Mouse (Mus musculus) telencephalon, adult 2 months (tissue): ENCODE measurements at regions not wholly inside any gene's neighbourhood (a gene's known extent, or its start where the extent isn't known, plus 50 kb on each side); places are given as distances from the start of the nearest gene placed in this dataset.
A peak's percentile ranks its signal among the peaks of the same experiment; 100 is the strongest.

Experiments
- DNase-seq: peaks from one replicate; pipeline ENCODE4 v3.0.0-alpha.2; 2011; ENCODE audit warnings: low read depth, low spot score

DNA sequence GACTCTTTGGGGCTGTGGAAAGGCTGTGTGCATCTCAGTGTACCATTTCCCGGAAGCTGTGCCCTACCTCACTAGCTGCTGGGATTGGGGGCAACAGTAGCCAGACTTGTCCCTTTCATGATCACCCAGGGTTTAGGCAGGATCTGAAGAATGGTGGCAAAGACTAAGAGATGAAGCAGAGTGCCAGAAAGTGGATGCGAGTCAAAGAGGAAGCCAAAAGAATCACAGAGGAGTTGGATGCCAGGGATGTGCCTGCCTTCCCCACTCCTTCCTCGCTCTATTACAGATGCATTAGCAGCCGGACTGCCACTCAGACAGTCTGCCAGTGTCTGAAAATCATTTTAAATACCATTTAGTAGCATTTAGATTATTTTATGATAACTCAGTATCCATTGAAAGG, 271.5 kb upstream of the Slc24a2 start:
- no peak for DNase-seq

DNA sequence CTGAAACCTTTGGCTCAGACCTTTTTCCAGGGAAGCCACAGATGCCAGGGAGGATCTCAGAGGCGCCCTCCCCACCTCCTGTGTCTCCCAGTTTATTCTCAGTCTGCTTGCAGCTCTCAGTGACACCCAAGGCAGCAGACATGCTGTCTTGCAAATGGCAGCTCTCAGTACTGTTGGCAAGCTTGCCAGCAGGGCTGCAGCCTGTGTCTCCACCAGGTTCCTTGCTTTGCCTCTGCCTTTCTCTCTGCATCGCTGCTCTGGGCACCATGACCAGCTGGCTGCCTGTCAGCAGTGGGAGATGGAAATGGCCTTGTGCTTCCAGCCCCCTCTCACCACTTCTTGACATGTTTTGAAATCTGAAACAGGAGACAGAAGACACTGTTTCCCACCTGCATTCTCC, 270.2 kb upstream of the Slc24a2 start:
- DNase-seq: no peak

DNA sequence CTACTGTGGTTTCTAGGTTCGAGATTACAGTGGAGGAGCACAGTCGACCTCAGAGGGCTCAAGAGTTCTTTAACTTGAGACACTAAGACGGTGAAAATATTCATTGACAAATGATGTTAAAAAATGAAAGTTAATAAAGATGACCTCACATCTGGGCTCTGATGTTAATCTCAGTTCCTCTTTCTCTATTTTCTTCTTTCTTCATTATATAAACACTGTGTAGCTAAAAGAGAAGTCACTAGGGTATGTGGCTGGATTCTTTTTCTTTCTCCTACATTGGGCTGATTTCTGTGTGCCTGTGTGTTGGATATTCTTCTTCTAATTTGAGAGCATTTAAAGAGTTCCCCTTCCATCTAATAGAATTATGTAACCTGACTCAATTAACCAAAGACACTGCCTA, 257.5 kb upstream of the Slc24a2 start:
- no peak for DNase-seq

DNA sequence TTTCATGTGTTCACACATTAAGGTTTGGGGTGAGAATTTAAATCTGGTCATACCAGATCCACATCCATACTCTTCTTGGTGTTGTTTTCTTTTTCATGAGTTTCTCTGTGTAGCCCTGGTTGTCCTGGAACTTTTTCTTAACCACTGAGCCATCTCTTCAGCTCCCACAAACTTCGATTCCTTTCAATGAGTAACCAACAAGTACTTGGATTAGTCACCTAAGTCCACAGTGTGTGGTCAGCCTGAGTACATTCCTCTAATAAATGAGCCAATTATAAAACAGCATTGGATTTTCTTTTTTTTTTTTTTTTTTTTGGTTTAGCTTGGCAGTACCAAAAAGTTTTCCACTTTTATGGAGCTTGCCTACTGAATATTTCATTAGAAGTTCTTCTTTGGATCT, 245.3 kb upstream of the Slc24a2 start:
- DNase-seq: no peak

- peak; percentile 42 for DNase-seq
Observed at GRCm38 (mm10) chr4:87473331-87474039, 243.2 kb upstream of the Slc24a2 start.

GRCm38 (mm10) chr4:87472787-87473186, 242.5 kb upstream of the Slc24a2 start:
- DNase-seq: no peak

GRCm38 (mm10) chr4:87471385-87471784, 241.1 kb upstream of the Slc24a2 start:
- DNase-seq: peak; percentile 32

- no peak for DNase-seq
Observed at GRCm38 (mm10) chr4:87467600-87467999, 237.3 kb upstream of the Slc24a2 start.

DNA sequence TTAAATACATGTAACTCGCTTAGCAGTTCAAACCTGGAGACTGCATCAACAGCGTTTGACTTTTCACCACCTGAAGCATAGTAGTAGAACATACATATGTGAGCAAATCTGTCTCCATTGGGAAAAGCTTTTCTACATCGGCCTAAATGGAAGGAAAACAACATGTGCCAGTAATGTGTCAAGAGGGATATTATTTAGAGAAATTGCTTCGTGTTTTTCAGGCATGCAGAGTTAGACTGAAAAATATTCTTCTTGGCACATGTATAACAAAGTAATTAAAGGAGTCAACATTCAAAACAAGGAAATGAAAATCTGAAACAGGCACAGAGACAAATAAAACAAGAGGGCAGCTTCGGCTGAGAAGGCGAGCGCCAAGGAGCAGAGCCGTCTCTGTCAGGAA, 236.7 kb upstream of the Slc24a2 start:
- DNase-seq: no peak

GRCm38 (mm10) chr4:87461181-87461912, 231.1 kb upstream of the Slc24a2 start:
- DNase-seq: peak; percentile 61

DNA sequence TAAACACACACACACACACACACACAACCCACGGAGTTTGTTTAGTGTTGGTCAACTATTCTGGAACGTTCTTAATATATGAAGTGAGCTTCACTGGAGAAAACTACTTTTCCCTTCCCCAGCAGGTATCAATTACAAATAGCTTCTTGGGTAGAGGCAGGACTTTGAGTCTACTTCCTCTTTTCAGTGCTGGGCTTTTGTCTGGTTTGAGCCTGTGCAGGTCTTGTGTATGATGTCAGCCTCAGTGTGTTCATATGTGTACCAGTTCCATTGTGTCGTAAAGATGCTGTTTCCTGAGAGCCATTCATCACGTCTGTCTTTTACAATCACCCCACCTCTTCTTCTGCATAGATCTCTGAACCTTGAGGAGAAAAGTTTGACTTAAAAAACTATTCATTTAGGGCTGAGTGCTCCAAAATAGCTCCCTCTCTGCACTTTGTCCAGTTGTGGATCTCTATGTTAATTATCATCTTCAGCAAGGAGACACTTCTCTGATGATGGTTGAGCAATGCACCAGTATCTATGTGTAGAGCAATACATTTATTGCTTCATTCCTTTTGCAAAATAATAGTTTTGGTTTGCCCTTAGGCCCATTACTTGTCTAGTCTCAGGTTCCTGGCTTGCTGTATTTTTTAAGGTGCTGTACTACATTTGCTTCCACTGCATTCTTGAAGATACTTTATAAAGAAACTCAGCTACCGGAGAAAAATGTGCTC, 225.7 kb upstream of the Slc24a2 start:
- DNase-seq: no peak

DNA sequence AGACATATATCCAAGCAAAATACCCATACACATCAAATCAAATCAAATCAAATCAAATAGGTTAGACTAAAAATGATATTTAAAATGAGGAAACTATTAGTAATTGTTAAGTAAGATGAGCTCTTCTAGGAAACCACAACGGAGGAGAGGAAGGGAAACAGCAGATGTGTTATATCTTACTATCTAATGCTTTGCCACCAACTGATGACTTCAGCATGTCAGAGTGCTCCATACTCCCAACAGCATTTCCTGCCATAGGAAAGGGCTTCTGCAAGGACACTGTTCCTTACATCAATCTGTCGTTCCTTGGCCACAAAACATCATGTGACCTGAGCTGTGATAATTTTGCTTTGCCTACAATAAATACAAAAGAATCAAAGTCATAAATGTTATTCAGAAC, 221.8 kb upstream of the Slc24a2 start:
- DNase-seq: no peak

GRCm38 (mm10) chr4:87451251-87451650, 221.0 kb upstream of the Slc24a2 start:
- DNase-seq: no peak

- no peak for DNase-seq
Observed at GRCm38 (mm10) chr4:87448338-87448737, 218.1 kb upstream of the Slc24a2 start.

GRCm38 (mm10) chr4:87446856-87447255, 216.6 kb upstream of the Slc24a2 start:
- DNase-seq: no peak

GRCm38 (mm10) chr4:87434136-87434535, 203.9 kb upstream of the Slc24a2 start:
- DNase-seq: no peak

DNA sequence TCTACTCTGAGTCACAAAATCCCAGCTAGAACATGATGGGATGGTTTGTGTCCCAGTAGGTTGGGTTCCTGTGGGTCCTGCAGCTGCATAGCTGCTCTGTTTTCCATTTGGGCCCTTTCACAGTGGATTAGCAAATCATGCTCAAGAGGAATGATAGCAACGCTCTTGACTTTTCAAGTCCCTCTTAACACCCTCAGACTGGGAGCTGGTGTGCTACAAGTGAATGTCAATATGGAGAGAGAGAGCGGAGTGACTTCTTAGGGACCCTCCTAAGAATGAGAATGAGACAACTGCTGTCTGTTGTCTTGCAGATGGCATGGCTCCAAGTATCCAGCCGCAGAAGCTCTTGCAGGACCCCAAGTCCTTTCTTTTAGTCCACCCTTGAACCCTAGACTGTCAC, 198.1 kb upstream of the Slc24a2 start:
- no peak for DNase-seq

- no peak for DNase-seq
Observed at GRCm38 (mm10) chr4:87424066-87424465, 193.8 kb upstream of the Slc24a2 start.

DNA sequence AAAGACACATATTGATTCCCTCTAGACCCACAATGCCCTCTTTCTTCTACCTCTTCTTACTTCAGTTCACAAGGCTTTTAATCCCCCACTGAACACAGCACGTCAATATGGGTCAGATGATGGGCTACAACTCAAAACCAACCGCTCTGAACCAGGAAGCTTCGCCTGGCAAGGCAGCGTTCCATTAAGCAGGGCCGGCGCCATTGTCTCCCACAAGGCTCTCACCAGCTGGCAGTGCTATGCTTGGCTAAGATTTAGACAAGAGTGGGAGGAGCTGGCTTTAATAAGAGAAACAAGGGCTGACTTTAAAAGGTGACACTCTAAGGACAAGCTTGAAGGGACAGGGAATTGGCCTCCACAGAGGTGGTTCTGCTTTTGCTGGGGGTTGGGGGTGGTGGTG, 192.3 kb upstream of the Slc24a2 start:
- no peak for DNase-seq

DNA sequence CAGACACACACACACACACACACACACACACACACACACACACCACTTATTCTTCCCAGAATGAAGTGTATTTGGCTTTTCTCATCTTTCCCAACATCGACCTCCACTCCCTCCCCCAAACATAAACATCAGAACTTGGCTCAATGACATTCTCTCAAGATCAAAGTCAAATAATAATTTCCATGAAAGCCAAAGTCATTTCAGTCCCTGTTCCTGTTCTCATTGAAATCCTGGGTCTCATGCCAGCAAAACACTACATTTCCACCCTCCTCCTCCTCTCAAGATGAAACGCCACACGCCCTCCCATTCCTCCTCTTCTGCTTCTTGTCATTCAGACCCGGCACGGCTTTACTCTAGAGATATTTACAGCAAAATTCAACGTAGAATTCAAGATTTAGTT, 173.1 kb upstream of the Slc24a2 start:
- no peak for DNase-seq

DNA sequence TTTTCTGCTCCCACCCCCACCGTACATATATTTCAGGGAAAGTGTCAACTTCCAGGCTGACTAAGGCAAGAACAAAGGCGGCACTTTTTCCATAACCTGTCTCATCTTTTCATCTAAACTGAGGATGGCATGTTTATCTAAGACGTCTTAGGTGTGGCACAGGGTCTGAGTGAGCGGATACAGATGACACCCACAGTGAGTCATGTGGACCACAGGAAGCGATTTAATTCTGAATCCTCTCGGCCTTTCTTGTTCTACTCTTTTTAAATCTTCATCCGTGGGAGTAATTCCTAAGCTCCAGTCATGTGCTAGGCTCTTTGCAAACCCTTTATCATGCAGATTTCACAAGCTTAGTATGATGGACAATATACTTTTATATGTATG, 171.9 kb upstream of the Slc24a2 start:
- DNase-seq: no peak

DNA sequence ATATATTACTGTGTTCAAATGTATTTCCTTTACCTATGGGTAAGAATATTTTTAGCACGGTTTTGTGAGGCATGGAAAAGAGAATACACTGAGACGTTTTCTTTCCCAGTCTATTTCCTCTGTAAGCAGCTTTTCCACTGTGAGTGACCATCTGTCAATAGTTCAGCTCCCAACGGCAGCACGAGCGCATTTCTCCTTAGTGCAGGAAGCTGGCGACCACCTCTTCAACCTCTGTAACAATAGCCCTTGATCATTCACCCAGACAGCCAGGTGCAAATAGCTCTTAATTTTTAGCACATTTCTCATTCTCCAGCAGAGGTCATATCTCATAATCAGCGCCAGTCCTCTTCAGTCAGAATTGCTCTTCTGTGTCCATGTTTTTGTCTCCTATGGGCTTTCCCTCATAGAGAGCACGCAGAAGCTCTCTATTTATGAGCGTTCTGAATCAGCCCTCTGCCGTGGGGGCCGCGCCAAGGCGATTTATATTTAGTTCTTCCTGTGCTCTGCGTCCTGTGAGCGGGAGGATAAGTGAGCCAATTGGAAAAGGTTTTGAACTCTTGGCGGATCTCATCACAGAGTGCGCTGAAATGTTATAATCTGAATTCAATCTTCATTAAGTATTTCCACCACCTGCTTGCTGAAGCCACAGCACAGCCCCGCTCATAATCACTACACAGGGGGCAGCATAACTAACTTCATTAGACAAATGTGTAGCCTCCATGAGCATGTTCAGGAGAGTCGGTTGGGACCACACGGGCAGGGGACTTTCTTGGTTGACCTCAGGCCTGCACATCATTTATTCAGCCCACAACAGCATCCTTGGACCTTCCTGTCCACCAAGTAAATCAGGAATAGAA, 171.3 kb upstream of the Slc24a2 start:
- DNase-seq: peak; percentile 55
